Mouse (Mus musculus): ENCODE measurements around the gene Apon. TPM values are rescaled to one million over a fixed set of nuclear protein-coding genes. Genes with fewer than 3 reads are reported as not detected.
A peak's percentile ranks its signal among the peaks of the same experiment; 100 is the strongest.
"Not testable (repeated sequence)": the region's sequence is repeated elsewhere in the genome, so short reads cannot be mapped to it uniquely, and the experiment has no call there.

Apon gene
- polyA plus RNA-seq, 1 experiment, result 0.16 TPM

DNA sequence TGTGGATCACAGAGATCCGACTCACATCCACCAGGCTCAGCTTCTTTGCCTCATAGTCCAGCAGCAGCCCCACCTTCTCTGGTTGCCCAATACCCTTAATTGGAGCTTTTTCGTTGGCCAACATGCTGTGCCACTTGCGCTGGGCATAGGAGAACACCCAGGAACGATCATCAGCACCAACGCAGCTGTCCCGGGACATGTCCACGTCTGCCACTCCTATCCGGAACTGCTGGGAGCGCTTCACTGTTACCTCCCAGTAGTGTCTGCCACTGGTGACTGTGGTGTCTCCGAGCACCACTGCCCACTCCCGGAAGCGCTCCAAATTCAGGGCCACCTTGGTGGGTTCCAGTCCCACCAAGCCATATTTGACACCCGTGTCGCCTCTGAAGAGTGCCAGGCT, 42.9 kb upstream of the Apon start:
- Histone ChIP-seq H3K79me2 (ENCODE audit: control insufficient read depth, insufficient read depth) (peaks cover 26% of the 10 kb centered on the region), H3K36me3 (ENCODE audit: control insufficient read depth, insufficient read depth) (peaks cover 6% of the 10 kb centered on the region)

DNA sequence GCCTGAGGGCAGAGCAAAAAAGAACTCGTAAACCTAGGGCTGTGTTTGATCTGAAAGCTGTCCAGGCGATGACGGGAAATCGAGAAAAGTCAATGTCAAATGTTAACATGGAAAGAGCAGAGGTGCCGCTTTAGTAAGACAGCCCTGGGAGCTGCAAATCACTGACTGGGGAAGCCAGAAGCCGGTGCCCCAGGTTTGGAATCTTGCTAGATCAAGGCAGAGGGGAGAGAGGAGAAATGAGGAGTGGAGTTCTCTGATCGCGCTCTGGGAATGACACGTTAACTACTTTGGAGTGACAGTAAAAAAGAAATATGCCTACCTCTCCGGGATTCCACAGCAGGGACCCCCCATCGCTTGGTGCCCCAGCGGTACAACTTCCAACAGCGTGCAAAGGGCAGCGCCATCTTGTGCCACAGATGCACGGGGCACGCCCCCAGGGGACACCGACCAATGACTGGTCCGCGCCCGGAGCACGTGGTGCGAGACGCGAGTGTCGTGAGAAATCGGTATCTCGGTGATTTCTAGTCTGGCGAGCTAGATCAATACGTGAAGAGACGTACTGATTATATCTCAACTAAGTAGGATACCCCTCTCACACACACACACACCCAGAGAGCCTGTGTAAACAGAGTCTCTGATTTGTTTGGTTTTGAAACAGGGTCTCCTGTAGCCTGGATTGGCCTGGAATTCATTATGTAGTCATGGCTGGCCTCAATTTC, 42.3 kb upstream of the Apon start, which contains the start of gene Spryd4:
Spryd4 (minus strand) TSS at position 418 of the 719 bp plus-strand sequence.
- peaks cover 6% of the 10 kb centered on the region for H3K36me3 ChIP-seq (ENCODE audit: control insufficient read depth, insufficient read depth)
- TF ChIP-seq USF1 (IDR thresholded peaks at IDR 0.05; ENCODE audit: low read depth) (peak; percentile 99), FOSL1 (IDR thresholded peaks at IDR 0.05; ENCODE audit: insufficient read depth, low read length, poor library complexity, severe bottlenecking) (no peak), CEBPB (IDR thresholded peaks at IDR 0.05; ENCODE audit: low read depth) (no peak), MAX (IDR thresholded peaks at IDR 0.05) (peak; percentile 96), CTCF (IDR thresholded peaks at IDR 0.05; ENCODE audit: control insufficient read depth, insufficient read depth, insufficient read length) (no peak), MYOG (IDR thresholded peaks at IDR 0.05; ENCODE audit: control insufficient read depth, extremely low read depth, insufficient read length) (no peak), MYOD1 (IDR thresholded peaks at IDR 0.05; ENCODE audit: control insufficient read depth, insufficient read length, low read depth) (no peak)
- H3K79me3 ChIP-seq (ENCODE audit: low read depth), result peaks cover 13% of the 10 kb centered on the region
- H3K4me3 ChIP-seq (ENCODE audit: insufficient read depth, poor library complexity, severe bottlenecking), result peak within 1 kb of the TSS; percentile 67
- H3K27me3 ChIP-seq (ENCODE audit: control insufficient read depth, insufficient read depth, insufficient read length), result no peaks in the 10 kb centered on the region
- H3K79me2 ChIP-seq (ENCODE audit: control insufficient read depth, insufficient read depth), result peaks cover 26% of the 10 kb centered on the region
- peak within 1 kb of the TSS; percentile 78 for H3ac ChIP-seq (ENCODE audit: control insufficient read depth, insufficient read length, low read depth)

More for the DNA sequence above, 42.9 kb upstream of the Apon start:
- H3K27me3 ChIP-seq (ENCODE audit: control insufficient read depth, insufficient read depth, insufficient read length), result no peaks in the 10 kb centered on the region
- peaks cover 13% of the 10 kb centered on the region for H3K79me3 ChIP-seq (ENCODE audit: low read depth)
- TF ChIP-seq CEBPB (IDR thresholded peaks at IDR 0.05; ENCODE audit: low read depth) (peak; percentile 56), MYOG (IDR thresholded peaks at IDR 0.05; ENCODE audit: control insufficient read depth, extremely low read depth, insufficient read length) (no peak)
- peak overlapping the region; percentile 78 for H3ac ChIP-seq (ENCODE audit: control insufficient read depth, insufficient read length, low read depth)
- peak overlapping the region; percentile 67 for H3K4me3 ChIP-seq (ENCODE audit: insufficient read depth, poor library complexity, severe bottlenecking)

- Histone ChIP-seq H3ac (ENCODE audit: control insufficient read depth, insufficient read length, low read depth) (no peak overlapping the region), H3K27me3 (ENCODE audit: control insufficient read depth, insufficient read depth, insufficient read length) (no peaks in the 10 kb centered on the region), H3K36me3 (ENCODE audit: control insufficient read depth, insufficient read depth) (peaks cover 6% of the 10 kb centered on the region), H3K79me3 (ENCODE audit: low read depth) (peaks cover 13% of the 10 kb centered on the region), H3K79me2 (ENCODE audit: control insufficient read depth, insufficient read depth) (peaks cover 26% of the 10 kb centered on the region), H3K4me3 (ENCODE audit: insufficient read depth, poor library complexity, severe bottlenecking) (peak overlapping the region; percentile 67)
- no peak for TF ChIP-seq USF1 (IDR thresholded peaks at IDR 0.05; ENCODE audit: low read depth)
- TF ChIP-seq MAX (IDR thresholded peaks at IDR 0.05), result no peak
- TF ChIP-seq CTCF (IDR thresholded peaks at IDR 0.05; ENCODE audit: control insufficient read depth, insufficient read depth, insufficient read length), result no peak
- TF ChIP-seq CEBPB (IDR thresholded peaks at IDR 0.05; ENCODE audit: low read depth), result no peak
- TF ChIP-seq MYOD1 (IDR thresholded peaks at IDR 0.05; ENCODE audit: control insufficient read depth, insufficient read length, low read depth), result no peak
- TF ChIP-seq MYOG (IDR thresholded peaks at IDR 0.05; ENCODE audit: control insufficient read depth, extremely low read depth, insufficient read length), result no peak
- no peak for TF ChIP-seq FOSL1 (IDR thresholded peaks at IDR 0.05; ENCODE audit: insufficient read depth, low read length, poor library complexity, severe bottlenecking)
Observed at GRCm38 (mm10) chr10:128212148-128212547, 41.7 kb upstream of the Apon start.

- H3K79me2 ChIP-seq (ENCODE audit: control insufficient read depth, insufficient read depth), result peaks cover 26% of the 10 kb centered on the region
- H3K79me3 ChIP-seq (ENCODE audit: low read depth), result peaks cover 13% of the 10 kb centered on the region
- peaks cover 6% of the 10 kb centered on the region for H3K36me3 ChIP-seq (ENCODE audit: control insufficient read depth, insufficient read depth)
- no peaks in the 10 kb centered on the region for H3K27me3 ChIP-seq (ENCODE audit: control insufficient read depth, insufficient read depth, insufficient read length)
- no peak for TF ChIP-seq CTCF (IDR thresholded peaks at IDR 0.05; ENCODE audit: control insufficient read depth, insufficient read depth, insufficient read length)
- TF ChIP-seq MYOD1 (IDR thresholded peaks at IDR 0.05; ENCODE audit: control insufficient read depth, insufficient read length, low read depth), result no peak
- TF ChIP-seq CEBPB (IDR thresholded peaks at IDR 0.05; ENCODE audit: low read depth), result no peak
- no peak for TF ChIP-seq FOSL1 (IDR thresholded peaks at IDR 0.05; ENCODE audit: insufficient read depth, low read length, poor library complexity, severe bottlenecking)
- no peak for TF ChIP-seq MAX (IDR thresholded peaks at IDR 0.05)
- TF ChIP-seq USF1 (IDR thresholded peaks at IDR 0.05; ENCODE audit: low read depth), result no peak
- TF ChIP-seq MYOG (IDR thresholded peaks at IDR 0.05; ENCODE audit: control insufficient read depth, extremely low read depth, insufficient read length), result no peak
- H3ac ChIP-seq (ENCODE audit: control insufficient read depth, insufficient read length, low read depth), result no peak overlapping the region
- no peak overlapping the region for H3K4me3 ChIP-seq (ENCODE audit: insufficient read depth, poor library complexity, severe bottlenecking)
Observed at GRCm38 (mm10) chr10:128212871-128213323, 41.0 kb upstream of the Apon start.

- H3K27me3 ChIP-seq (ENCODE audit: control insufficient read depth, insufficient read depth, insufficient read length); H3K36me3 ChIP-seq (ENCODE audit: control insufficient read depth, insufficient read depth); H3K4me3 ChIP-seq (ENCODE audit: insufficient read depth, poor library complexity, severe bottlenecking); H3ac ChIP-seq (ENCODE audit: control insufficient read depth, insufficient read length, low read depth): not testable (repeated sequence)
- peaks cover 23% of the 10 kb centered on the region for H3K79me2 ChIP-seq (ENCODE audit: control insufficient read depth, insufficient read depth)
- peaks cover 13% of the 10 kb centered on the region for H3K79me3 ChIP-seq (ENCODE audit: low read depth)
Observed at GRCm38 (mm10) chr10:128214112-128214511, 39.8 kb upstream of the Apon start.

- H3K36me3 ChIP-seq (ENCODE audit: control insufficient read depth, insufficient read depth), result peaks cover 4% of the 10 kb centered on the region
- no peak overlapping the region for H3K4me3 ChIP-seq (ENCODE audit: insufficient read depth, poor library complexity, severe bottlenecking)
- H3ac ChIP-seq (ENCODE audit: control insufficient read depth, insufficient read length, low read depth), result no peak overlapping the region
- H3K79me2 ChIP-seq (ENCODE audit: control insufficient read depth, insufficient read depth), result peaks cover 14% of the 10 kb centered on the region
- H3K79me3 ChIP-seq (ENCODE audit: low read depth), result peaks cover 13% of the 10 kb centered on the region
- no peaks in the 10 kb centered on the region for H3K27me3 ChIP-seq (ENCODE audit: control insufficient read depth, insufficient read depth, insufficient read length)
- TF ChIP-seq CTCF (IDR thresholded peaks at IDR 0.05; ENCODE audit: control insufficient read depth, insufficient read depth, insufficient read length) (no peak), MAX (IDR thresholded peaks at IDR 0.05) (no peak), USF1 (IDR thresholded peaks at IDR 0.05; ENCODE audit: low read depth) (no peak), MYOG (IDR thresholded peaks at IDR 0.05; ENCODE audit: control insufficient read depth, extremely low read depth, insufficient read length) (no peak), MYOD1 (IDR thresholded peaks at IDR 0.05; ENCODE audit: control insufficient read depth, insufficient read length, low read depth) (no peak), CEBPB (IDR thresholded peaks at IDR 0.05; ENCODE audit: low read depth) (no peak)
Observed at GRCm38 (mm10) chr10:128214981-128215380, 38.9 kb upstream of the Apon start.

Measured in C2C12 (cell line).